Mouse (Mus musculus) adrenal gland, postnatal 4 days (tissue): Measurements from ENCODE around the gene Olfr43. TPM values are rescaled to one million over a fixed set of nuclear protein-coding genes. Genes with fewer than 3 reads are reported as not detected.

Source experiments
- DNase-seq, 2 experiments: peaks; one replicate each; pipeline ENCODE4 v3.0.0; 2021 to 2022; ENCODE audit warnings: low spot score in 2 of 2, mixed read lengths in 2 of 2
- long read RNA-seq, 2 experiments: library from polyadenylated mRNA; stranded (forward); transcript quantifications; one replicate each; pipeline ENCODE4 v2.0.0; 2021
- total RNA-seq, 2 experiments: library from RNA; stranded (reverse); gene quantifications; 2 replicates each; pipeline ENCODE4 v1.2.3; 2021

The Olfr43 gene
- not detected for total RNA-seq
- long read RNA-seq, experiment 1: 0 reads
- long read RNA-seq, experiment 2: 0 reads

DNA sequence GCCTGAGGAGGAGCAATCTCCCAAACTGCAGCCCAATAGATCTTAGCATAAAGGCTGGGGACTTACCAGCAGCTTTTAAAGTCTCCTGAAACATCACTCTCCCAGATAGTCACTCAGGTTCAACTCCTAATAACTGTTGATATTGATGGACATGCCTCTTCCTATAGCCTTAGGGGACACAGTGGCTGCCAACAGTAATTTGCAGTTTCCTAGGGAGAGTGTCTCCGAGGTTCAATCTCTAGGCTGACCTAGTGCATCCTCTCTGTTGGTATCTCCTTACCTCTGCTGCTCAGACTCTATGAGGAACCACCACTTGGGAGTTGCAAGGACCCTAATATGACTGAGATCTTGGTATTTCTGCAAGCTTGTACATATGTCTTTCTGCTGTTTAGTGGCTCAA, at the start of gene Olfr43:
TSS of gene Olfr43 (minus strand) at position 101 of the 400 bp plus-strand sequence.
- no peak for DNase-seq

DNA sequence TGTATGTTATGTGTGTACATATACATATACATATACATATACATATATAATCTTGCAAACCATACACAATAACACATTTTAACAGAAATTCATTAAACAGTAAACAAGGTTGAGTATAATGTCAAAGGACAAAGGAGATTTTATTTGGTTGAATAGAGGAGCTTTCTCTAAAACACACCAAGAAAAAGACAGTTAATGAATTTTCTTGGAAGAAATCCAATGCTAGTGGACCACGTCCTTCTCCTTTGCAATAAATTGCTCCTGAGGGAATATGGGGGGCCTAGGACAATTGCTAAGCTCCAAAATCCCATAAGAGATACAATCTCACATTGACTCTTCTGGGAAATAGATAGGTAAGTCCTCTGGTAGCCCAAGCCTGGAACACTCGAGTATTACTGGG, 48.3 kb upstream of the Olfr43 start, which contains the start of gene Olfr406:
TSS of gene Olfr406 (plus strand) at position 301 of the 400 bp plus-strand sequence.
- no peak for DNase-seq

DNA sequence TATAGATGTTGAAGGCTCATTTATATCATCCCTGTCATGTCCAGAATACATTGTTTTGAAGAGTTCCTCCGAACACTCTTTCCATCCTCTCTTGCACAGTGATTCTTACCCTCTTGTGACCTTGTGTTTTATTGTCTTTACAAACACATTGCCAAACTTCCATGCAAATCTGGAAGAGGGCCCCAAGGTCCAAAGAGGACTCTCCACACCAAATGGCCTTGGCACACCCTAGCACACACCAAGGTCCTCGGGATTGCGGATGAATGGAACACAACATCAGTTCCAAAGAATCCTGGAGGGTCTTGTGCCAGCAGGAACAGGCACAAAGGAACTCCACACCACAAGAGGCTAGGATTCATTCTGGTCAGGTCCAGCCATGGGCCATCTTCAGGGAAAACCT, 30.0 kb upstream of the Olfr43 start:
- no peak for DNase-seq

DNA sequence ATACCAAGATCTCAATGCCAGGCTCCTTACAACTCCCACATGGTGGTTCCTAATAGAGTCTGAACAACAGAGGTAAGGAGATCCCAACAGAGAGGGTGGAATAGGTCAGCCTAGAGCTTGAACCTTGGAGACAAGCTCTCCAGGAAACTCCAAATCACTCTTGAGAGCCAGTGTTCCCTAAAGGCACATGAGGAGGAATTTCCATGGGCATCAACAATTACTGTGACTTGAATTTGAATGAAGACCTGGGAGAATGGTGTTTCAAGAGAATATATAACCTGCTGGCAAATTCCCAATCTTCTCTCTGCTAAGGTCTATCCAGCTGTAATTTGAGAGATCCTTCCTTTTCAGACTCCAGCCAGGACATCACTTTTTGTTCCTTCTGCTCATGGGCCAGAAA, 25.2 kb downstream of the Olfr43 start, which contains the start of gene Olfr403:
TSS of gene Olfr403 (plus strand) at position 301 of the 400 bp plus-strand sequence.
- DNase-seq: no peak

DNA sequence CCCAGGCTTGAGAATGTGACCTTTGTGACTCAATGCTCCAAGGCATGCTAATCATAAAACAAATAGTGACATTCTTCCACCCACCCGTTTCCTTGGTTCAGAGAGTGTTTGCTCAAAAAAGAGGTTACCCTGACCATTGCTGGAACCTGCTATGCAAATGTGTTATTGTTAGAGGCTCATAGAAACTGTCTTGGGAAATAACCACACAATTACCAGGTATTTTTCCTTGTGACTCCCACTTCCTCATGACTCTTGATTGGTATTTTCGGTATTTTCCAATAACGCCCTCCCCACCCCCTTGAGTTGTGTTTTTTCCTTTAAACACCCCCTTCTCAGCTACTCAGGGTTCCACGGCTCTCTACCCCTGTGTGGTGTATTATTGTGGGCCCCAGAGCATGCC, 27.4 kb downstream of the Olfr43 start:
- no peak for DNase-seq

DNA sequence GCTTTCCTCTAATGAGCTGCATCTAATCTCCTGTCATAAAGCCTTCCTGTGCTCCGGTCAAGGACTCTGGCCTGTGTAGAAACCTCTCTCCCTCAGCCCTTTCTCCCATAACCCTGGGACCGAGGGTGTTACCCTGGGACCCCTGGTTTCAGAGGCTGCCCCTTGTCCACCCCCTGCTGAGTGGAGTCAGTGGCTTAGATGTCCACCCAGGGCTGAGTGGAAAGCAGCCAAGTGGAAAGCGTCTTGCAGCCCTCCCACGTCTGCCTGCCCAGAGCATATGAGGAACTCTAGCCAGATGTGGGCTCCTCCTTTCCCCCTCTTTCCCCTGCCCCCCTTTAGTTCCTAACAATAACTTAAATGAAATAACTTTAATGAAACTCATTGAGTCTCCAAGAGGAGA, 28.0 kb downstream of the Olfr43 start:
- DNase-seq: no peak

DNA sequence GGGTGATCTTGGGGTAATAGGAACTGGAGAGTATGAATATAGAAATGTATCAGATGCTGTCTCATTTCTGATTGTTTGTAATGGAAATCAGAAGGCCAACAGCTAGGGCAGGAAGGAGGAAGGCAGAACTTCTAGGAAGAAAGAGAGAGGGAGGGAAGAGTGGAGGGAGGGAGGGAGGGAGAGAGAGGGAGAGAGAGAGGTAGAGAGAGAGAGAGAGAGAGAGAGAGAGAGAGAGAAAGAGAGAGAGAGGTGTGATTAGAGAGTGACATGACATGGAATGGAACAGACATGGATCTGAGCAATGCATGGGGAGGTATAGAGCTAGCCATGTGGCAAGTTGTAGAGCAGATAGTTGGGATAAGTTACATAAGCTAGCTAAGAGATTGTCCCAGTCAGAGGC, 42.4 kb downstream of the Olfr43 start:
- no peak for DNase-seq

Other genes with a start within 250 kb of the Olfr43 start
- gene Olfr398, start 221.0 kb downstream of the Olfr43 start, total RNA-seq: not detected
- gene Olfr139, start 154.8 kb downstream of the Olfr43 start, total RNA-seq: not detected
- gene Olfr399, start 154.8 kb downstream of the Olfr43 start, total RNA-seq: not detected
- not detected for gene Zfp616, start 141.4 kb downstream of the Olfr43 start, total RNA-seq
- gene Olfr401, start 97.7 kb downstream of the Olfr43 start, total RNA-seq: not detected
- gene Olfr402, start 57.9 kb downstream of the Olfr43 start, total RNA-seq: not detected
- not detected for gene Olfr403, start 25.1 kb downstream of the Olfr43 start, total RNA-seq
- gene Olfr406, start 48.4 kb upstream of the Olfr43 start, total RNA-seq: not detected
- not detected for gene Olfr59, start 72.4 kb upstream of the Olfr43 start, total RNA-seq
- not detected for gene Olfr410, start 126.7 kb upstream of the Olfr43 start, total RNA-seq
- gene Olfr411, start 141.3 kb upstream of the Olfr43 start, total RNA-seq: not detected
- not detected for gene Olfr412, start 150.7 kb upstream of the Olfr43 start, total RNA-seq